Mouse (Mus musculus): Measurements from ENCODE around the gene Atp13a3. TPM values are rescaled to one million over a fixed set of nuclear protein-coding genes. Genes with fewer than 3 reads are reported as not detected.
"Not testable (repeated sequence)": the region's sequence is repeated elsewhere in the genome, so short reads cannot be mapped to it uniquely, and the experiment has no call there.

Gene Atp13a3
- polyA plus RNA-seq, 1 experiment: 30.5 TPM

DNA sequence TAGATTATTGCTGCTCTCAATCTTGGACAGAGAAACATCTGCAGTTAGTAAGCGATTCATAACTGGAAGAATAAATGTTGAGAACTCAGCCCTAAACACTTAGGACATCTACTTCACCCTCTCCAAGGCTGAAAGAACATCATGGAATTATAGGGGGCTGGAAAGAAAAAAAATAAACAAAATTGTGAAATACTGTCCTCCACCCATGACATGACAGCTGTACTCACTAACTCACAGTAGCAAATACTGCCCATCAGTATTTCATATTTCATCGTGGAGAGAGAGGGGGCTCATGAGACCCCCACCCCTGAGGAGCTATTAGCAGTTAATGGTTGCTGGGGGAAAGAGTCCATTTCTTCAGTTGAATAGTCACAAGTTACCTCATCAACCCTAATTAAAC is 38.4 kb downstream of the Atp13a3 start:
- Histone ChIP-seq H3K36me3 (ENCODE audit: control insufficient read depth, insufficient read depth) (peaks cover 32% of the 10 kb centered on the region), H3K4me3 (ENCODE audit: insufficient read depth, poor library complexity, severe bottlenecking) (no peak overlapping the region), H3K27me3 (ENCODE audit: control insufficient read depth, insufficient read depth, insufficient read length) (no peaks in the 10 kb centered on the region), H3ac (ENCODE audit: control insufficient read depth, insufficient read length, low read depth) (no peak overlapping the region), H3K79me3 (ENCODE audit: low read depth) (peaks cover 74% of the 10 kb centered on the region), H3K79me2 (ENCODE audit: control insufficient read depth, insufficient read depth) (peaks cover 97% of the 10 kb centered on the region)
- TF ChIP-seq MAX (IDR thresholded peaks at IDR 0.05): no peak
- TF ChIP-seq MYOD1 (IDR thresholded peaks at IDR 0.05; ENCODE audit: control insufficient read depth, insufficient read length, low read depth): no peak
- no peak for TF ChIP-seq FOSL1 (IDR thresholded peaks at IDR 0.05; ENCODE audit: insufficient read depth, low read length, poor library complexity, severe bottlenecking)
- TF ChIP-seq CEBPB (IDR thresholded peaks at IDR 0.05; ENCODE audit: low read depth): no peak
- no peak for TF ChIP-seq MYOG (IDR thresholded peaks at IDR 0.05; ENCODE audit: control insufficient read depth, extremely low read depth, insufficient read length)
- TF ChIP-seq USF1 (IDR thresholded peaks at IDR 0.05; ENCODE audit: low read depth): no peak
- no peak for TF ChIP-seq CTCF (IDR thresholded peaks at IDR 0.05; ENCODE audit: control insufficient read depth, insufficient read depth, insufficient read length)

DNA sequence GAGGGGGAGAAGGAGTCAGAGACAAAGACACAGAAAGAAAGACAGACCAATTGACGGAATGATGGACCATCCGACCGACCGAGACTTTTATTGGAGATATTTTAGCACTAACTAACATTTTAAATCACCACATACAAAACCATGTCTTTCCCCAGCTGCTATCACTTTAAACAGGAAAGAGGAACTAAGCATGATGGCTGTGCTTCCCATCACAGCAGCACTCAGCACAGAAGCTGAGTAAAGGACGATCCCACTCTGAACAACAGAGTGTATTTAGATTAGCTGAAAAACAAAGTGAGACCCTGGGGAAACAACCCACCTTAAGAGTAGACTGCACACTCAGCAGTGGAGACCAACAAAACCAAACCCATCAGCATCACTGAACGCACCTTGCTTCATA is 41.2 kb downstream of the Atp13a3 start:
- peaks cover 46% of the 10 kb centered on the region for H3K36me3 ChIP-seq (ENCODE audit: control insufficient read depth, insufficient read depth)
- H3K4me3 ChIP-seq (ENCODE audit: insufficient read depth, poor library complexity, severe bottlenecking): no peak overlapping the region
- peaks cover 97% of the 10 kb centered on the region for H3K79me2 ChIP-seq (ENCODE audit: control insufficient read depth, insufficient read depth)
- no peaks in the 10 kb centered on the region for H3K27me3 ChIP-seq (ENCODE audit: control insufficient read depth, insufficient read depth, insufficient read length)
- H3K79me3 ChIP-seq (ENCODE audit: low read depth): peaks cover 62% of the 10 kb centered on the region
- no peak overlapping the region for H3ac ChIP-seq (ENCODE audit: control insufficient read depth, insufficient read length, low read depth)
- TF ChIP-seq CTCF (IDR thresholded peaks at IDR 0.05; ENCODE audit: control insufficient read depth, insufficient read depth, insufficient read length) (no peak), FOSL1 (IDR thresholded peaks at IDR 0.05; ENCODE audit: insufficient read depth, low read length, poor library complexity, severe bottlenecking) (no peak), CEBPB (IDR thresholded peaks at IDR 0.05; ENCODE audit: low read depth) (no peak)

DNA sequence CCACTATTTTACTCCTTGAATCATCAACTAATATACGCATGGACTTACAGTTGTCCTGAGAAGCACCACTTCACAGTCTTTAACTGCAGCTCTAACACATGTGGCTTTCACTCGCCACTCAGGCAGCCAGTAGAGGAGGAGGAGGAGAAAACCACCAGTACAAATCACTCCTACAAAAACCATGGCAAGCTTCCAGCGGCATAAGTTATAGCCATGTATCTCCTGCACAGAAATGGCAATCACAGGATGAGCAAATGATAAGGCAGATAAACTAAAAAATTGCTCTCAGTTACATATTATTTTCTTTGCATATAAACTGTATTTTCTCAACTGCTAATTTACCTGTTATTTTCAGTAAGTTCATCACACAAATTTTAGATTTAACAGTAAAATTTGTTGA is 43.2 kb downstream of the Atp13a3 start:
- TF ChIP-seq FOSL1 (IDR thresholded peaks at IDR 0.05; ENCODE audit: insufficient read depth, low read length, poor library complexity, severe bottlenecking): no peak
- TF ChIP-seq MYOD1 (IDR thresholded peaks at IDR 0.05; ENCODE audit: control insufficient read depth, insufficient read length, low read depth): no peak
- no peak for TF ChIP-seq MYOG (IDR thresholded peaks at IDR 0.05; ENCODE audit: control insufficient read depth, extremely low read depth, insufficient read length)
- no peak for TF ChIP-seq CEBPB (IDR thresholded peaks at IDR 0.05; ENCODE audit: low read depth)
- no peak for TF ChIP-seq USF1 (IDR thresholded peaks at IDR 0.05; ENCODE audit: low read depth)
- TF ChIP-seq CTCF (IDR thresholded peaks at IDR 0.05; ENCODE audit: control insufficient read depth, insufficient read depth, insufficient read length): no peak
- no peak for TF ChIP-seq MAX (IDR thresholded peaks at IDR 0.05)
- Histone ChIP-seq H3K79me3 (ENCODE audit: low read depth) (peaks cover 49% of the 10 kb centered on the region), H3ac (ENCODE audit: control insufficient read depth, insufficient read length, low read depth) (no peak overlapping the region), H3K79me2 (ENCODE audit: control insufficient read depth, insufficient read depth) (peaks cover 96% of the 10 kb centered on the region), H3K27me3 (ENCODE audit: control insufficient read depth, insufficient read depth, insufficient read length) (no peaks in the 10 kb centered on the region), H3K36me3 (ENCODE audit: control insufficient read depth, insufficient read depth) (peaks cover 55% of the 10 kb centered on the region), H3K4me3 (ENCODE audit: insufficient read depth, poor library complexity, severe bottlenecking) (no peak overlapping the region)

DNA sequence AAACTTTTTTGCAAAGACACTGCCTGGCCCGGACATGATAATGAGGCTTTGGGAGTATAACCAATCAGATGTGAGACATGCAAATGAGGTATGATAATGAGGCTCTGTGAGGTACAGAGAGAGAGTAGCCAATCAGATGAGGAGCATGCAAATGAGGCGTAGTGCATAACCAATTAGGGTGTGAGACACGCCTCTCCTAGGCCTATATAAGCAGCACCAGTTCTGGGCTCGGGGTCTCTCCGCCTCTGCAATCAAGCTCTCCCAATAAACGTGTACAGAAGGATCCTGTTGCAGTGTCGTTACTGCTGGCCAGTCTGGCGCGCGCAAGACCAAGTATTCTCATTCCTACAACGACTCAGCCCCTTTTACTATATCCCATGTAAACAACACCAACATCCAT is 52.3 kb downstream of the Atp13a3 start:
- H3K4me3 ChIP-seq (ENCODE audit: insufficient read depth, poor library complexity, severe bottlenecking); H3K27me3 ChIP-seq (ENCODE audit: control insufficient read depth, insufficient read depth, insufficient read length); H3ac ChIP-seq (ENCODE audit: control insufficient read depth, insufficient read length, low read depth); H3K79me3 ChIP-seq (ENCODE audit: low read depth): not testable (repeated sequence)
- Histone ChIP-seq H3K36me3 (ENCODE audit: control insufficient read depth, insufficient read depth) (peaks cover 87% of the 10 kb centered on the region), H3K79me2 (ENCODE audit: control insufficient read depth, insufficient read depth) (peaks cover 34% of the 10 kb centered on the region)

DNA sequence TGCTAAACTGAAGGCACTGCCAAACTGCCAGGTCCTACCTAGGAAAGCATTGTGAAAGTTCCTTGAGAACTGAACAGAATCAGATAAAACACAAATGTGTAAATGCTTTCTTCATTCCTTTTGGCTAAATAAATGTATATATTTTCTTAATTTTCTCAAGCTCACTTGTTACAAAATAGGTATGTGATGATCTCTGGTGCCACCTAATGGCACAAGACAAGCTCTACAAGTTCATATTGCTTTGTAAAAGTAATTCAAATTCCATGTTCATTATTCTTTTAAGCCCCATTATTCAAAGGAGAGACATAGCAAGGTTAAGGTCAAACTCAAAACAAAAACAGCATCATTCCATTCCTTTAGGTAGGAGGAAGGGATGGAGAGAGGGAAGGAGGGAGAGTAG is 91.5 kb downstream of the Atp13a3 start:
- H3K36me3 ChIP-seq (ENCODE audit: control insufficient read depth, insufficient read depth): peaks cover 72% of the 10 kb centered on the region
- no peaks in the 10 kb centered on the region for H3K27me3 ChIP-seq (ENCODE audit: control insufficient read depth, insufficient read depth, insufficient read length)
- no peak overlapping the region for H3K4me3 ChIP-seq (ENCODE audit: insufficient read depth, poor library complexity, severe bottlenecking)
- H3K79me3 ChIP-seq (ENCODE audit: low read depth): no peaks in the 10 kb centered on the region
- no peak overlapping the region for H3ac ChIP-seq (ENCODE audit: control insufficient read depth, insufficient read length, low read depth)
- H3K79me2 ChIP-seq (ENCODE audit: control insufficient read depth, insufficient read depth): no peaks in the 10 kb centered on the region
- TF ChIP-seq USF1 (IDR thresholded peaks at IDR 0.05; ENCODE audit: low read depth) (no peak), FOSL1 (IDR thresholded peaks at IDR 0.05; ENCODE audit: insufficient read depth, low read length, poor library complexity, severe bottlenecking) (no peak)

DNA sequence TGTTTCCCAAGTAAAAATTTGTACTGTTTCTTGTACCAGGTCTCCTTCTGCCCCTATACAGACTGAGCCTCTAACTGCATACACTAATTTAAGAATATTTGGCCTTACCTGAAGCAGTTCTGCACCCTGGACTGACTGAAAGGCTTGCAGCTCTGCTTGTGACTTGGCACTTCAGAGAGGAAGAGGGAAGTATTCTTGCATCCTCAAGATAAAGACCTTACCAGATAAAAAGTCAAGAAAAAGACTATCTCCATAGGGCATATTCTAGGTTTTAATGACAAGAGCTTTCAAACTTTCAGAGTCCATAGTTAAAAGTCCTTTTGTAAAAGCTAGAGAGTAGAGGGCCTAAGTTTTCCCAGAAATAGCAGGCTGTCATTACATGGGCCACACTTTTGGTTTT is 95.1 kb downstream of the Atp13a3 start, which contains the start of gene Gp5:
TSS of gene Gp5 (minus strand) at position 133 of the 400 bp plus-strand sequence.
- Histone ChIP-seq H3K27me3 (ENCODE audit: control insufficient read depth, insufficient read depth, insufficient read length) (no peaks in the 10 kb centered on the region), H3K4me3 (ENCODE audit: insufficient read depth, poor library complexity, severe bottlenecking) (no peak within 1 kb of the TSS), H3K79me3 (ENCODE audit: low read depth) (no peaks in the 10 kb centered on the region), H3K36me3 (ENCODE audit: control insufficient read depth, insufficient read depth) (peaks cover 44% of the 10 kb centered on the region), H3K79me2 (ENCODE audit: control insufficient read depth, insufficient read depth) (no peaks in the 10 kb centered on the region), H3ac (ENCODE audit: control insufficient read depth, insufficient read length, low read depth) (no peak within 1 kb of the TSS)
- no peak for TF ChIP-seq MYOD1 (IDR thresholded peaks at IDR 0.05; ENCODE audit: control insufficient read depth, insufficient read length, low read depth)
- no peak for TF ChIP-seq CEBPB (IDR thresholded peaks at IDR 0.05; ENCODE audit: low read depth)
- TF ChIP-seq MYOG (IDR thresholded peaks at IDR 0.05; ENCODE audit: control insufficient read depth, extremely low read depth, insufficient read length): no peak
- TF ChIP-seq MAX (IDR thresholded peaks at IDR 0.05): no peak
- no peak for TF ChIP-seq FOSL1 (IDR thresholded peaks at IDR 0.05; ENCODE audit: insufficient read depth, low read length, poor library complexity, severe bottlenecking)
- TF ChIP-seq USF1 (IDR thresholded peaks at IDR 0.05; ENCODE audit: low read depth): no peak
- no peak for TF ChIP-seq CTCF (IDR thresholded peaks at IDR 0.05; ENCODE audit: control insufficient read depth, insufficient read depth, insufficient read length)
